Mouse (Mus musculus) cerebellum, adult 2 months (tissue): ENCODE measurements around the gene Vip.

ENCODE experiments used
- CTCF ChIP-seq: fragments of 200-500 bp; IDR thresholded peaks from 2 replicates; pipeline ENCODE4 v1.5.1; 2011; ENCODE audit warnings: low read depth, mild to moderate bottlenecking, control low read depth, low read length, moderate library complexity, borderline replicate concordance; ENCODE audit not compliant: insufficient read depth
- POLR2A ChIP-seq: fragments of 200-500 bp; IDR thresholded peaks from 2 replicates; pipeline ENCODE4 v1.6.1; 2011; ENCODE audit warnings: low read length, control low read depth, borderline replicate concordance; ENCODE audit not compliant: insufficient read depth

DNA sequence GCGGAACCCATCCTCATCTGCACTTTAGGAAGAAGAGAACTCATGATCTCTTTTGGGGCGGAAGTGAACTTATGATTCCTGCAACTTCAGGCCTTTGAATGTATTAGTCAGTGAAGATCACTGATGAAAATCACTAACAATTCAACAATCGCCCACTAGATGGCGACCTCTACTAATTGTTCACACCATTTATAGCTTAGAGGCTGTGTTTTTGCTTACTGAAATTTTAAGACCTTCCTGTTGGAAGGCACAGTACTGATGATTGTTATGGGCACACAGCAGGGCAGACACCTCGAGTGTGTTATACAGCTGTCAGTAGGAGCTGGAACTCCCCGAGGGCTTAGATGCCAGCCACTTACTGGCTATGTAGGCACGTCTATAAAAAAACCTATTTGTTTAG, 38.9 kb upstream of the Vip start:
- TF ChIP-seq POLR2A (no peak), CTCF (peak; percentile 25; the same call in 1 of the 2 replicates)
